Mouse (Mus musculus): ENCODE results near the gene Atrn. TPM values are rescaled to one million over a fixed set of nuclear protein-coding genes. Genes with fewer than 3 reads are reported as not detected.

Gene Atrn
- total and polyA plus RNA-seq, 2 experiments from 2014 or later: 11.4 to 80.3 TPM

DNA sequence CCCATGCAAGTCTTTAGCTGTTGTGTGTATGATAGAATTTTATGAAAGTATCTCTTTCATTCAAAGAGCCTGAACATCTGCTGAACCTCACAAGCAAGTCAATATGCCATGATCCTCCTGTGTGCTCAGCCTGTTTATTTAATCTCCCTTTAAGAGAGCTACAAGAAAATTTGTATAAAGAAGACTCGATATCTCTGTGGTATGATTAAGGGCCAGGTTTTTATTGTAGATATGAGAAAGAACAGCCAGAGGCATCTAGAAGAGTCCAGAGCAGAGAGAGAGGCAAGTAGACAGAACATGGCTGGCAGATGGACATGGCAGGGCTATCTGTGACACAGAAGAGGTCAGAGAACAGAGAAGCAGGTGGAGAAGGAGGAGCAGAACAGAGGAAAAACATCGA, 139.7 kb downstream of the Atrn start:
- ATAC-seq (no peak), DNase-seq (no peak)
- H3K4me1 ChIP-seq (ENCODE audit: insufficient read depth): peaks cover under 1% of the 10 kb centered on the region; the same call in 1 of the 2 replicates
- H3K9me3 ChIP-seq (ENCODE audit: low read length): no peaks in the 10 kb centered on the region
- no peak for TF ChIP-seq CTCF (IDR thresholded peaks at IDR 0.05; ENCODE audit: low read depth)
- H3K36me3 ChIP-seq (ENCODE audit: insufficient read depth): no peaks in the 10 kb centered on the region
- no peak overlapping the region for H3K27ac ChIP-seq (ENCODE audit: low read depth, low read length)
- 80% methylated on average over 2 of the region's 2 CpGs for WGBS
- no peak overlapping the region for H3K4me3 ChIP-seq (ENCODE audit: low read depth, low read length)
- H3K9ac ChIP-seq: no peak overlapping the region
- 0 out of 2 replicates have a peak, but pooled peaks cover 3% of the 10 kb centered on the region for H3K27me3 ChIP-seq (ENCODE audit: insufficient read depth, low read length)
- no peak overlapping the region for H3K4me2 ChIP-seq (ENCODE audit: low read depth)

DNA sequence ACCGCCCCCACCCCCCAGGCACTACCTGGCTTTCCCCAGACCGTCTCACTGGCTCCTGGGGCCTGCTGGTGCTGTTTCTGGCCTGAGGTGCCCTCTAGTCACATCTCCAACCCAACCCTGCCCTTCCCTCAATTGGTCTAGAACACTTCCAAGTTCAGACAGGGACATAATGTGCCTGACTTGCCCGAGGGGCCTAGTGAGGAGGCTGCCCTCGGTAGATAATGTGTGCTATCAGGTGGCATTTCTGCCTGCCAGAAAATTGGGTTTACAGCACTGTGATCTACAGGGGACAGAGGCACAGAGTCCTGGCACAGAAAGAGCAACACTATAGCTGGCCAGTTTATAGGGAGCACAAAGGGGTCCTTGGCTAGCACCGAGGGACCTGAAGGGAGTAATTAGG, 145.7 kb downstream of the Atrn start:
- no peak overlapping the region for H3K4me3 ChIP-seq (ENCODE audit: low read depth, low read length)
- peaks cover 6% of the 10 kb centered on the region; the same call in 1 of the 2 replicates for H3K4me1 ChIP-seq (ENCODE audit: insufficient read depth)
- no peak overlapping the region for H3K4me2 ChIP-seq (ENCODE audit: low read depth)
- no peak overlapping the region for H3K27ac ChIP-seq (ENCODE audit: low read depth, low read length)
- DNase-seq (no peak), ATAC-seq (no peak)
- no peaks in the 10 kb centered on the region for H3K36me3 ChIP-seq (ENCODE audit: insufficient read depth)
- H3K9ac ChIP-seq: no peak overlapping the region
- H3K27me3 ChIP-seq (ENCODE audit: insufficient read depth, low read length): peaks cover 44% of the 10 kb centered on the region
- no peak for TF ChIP-seq CTCF (IDR thresholded peaks at IDR 0.05; ENCODE audit: low read depth)
- WGBS: 70% methylated on average over 5 of the region's 5 CpGs
- no peaks in the 10 kb centered on the region for H3K9me3 ChIP-seq (ENCODE audit: low read length)

DNA sequence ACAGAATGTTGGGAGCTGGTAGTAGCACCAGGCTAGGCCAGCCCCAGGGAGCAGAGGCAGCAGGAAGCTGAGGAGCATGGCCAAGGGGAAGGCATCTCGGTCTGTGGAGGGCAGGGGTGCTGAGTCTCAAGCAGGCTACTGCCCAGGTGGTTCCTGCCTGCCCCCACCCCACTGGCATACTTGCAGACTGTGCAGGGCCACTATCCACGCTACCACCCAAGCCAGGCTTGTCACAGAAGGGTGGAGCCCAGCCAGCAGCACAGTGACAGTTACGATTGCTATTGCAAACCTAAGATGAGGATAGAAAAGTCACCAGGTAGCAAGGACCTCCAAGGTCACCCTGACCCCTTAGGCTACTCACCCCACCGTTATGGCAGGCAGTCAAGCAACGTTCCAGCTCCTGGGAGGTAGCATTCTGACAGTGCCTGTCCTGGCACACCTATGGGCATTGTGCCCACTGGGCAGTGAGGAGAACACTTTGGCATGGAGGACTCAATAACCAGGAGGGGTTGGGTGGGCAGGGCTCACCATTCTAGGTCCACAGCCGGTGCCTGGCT, 146.6 kb downstream of the Atrn start:
- DNase-seq: no peak

DNA sequence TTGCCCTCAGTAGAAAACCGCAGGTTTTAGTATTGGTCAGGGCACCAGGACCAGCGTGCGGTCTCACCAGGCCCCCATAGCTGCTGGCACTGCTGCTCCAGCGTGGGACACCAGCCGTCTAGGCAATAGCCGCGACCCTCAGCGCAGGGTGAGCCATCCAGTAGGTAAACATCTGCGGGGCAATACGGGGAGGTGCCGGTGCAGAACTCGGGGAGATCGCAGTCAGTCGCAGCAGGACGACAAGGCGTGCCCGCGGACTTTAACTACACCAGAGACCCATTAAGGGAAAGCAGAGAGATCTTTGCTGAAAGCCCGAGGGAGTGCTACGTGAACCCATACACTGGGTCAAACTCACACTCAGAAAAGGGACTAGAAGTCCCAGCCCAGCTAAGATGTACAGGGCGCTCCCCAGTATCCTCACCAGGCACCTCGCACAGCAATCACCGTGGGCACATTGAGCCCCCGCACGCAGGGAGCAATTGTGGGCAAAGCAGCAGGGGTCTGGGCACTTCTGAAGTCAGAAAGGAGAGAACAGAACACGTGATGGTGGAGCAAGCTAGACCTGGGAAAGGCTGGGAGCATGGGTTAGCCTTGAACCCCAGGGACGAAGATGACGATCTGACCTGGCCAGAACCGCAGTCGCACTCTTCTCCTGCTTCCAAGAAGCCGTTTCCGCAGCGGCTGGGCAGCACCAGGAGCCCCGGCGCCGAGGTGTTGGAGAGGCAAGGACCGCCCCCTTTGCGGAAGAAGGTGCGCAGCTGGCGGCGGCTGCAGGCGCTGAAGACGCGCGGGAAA, 147.8 kb downstream of the Atrn start:
- no peak for TF ChIP-seq CTCF (IDR thresholded peaks at IDR 0.05; ENCODE audit: low read depth)
- ATAC-seq (peak; percentile 14), DNase-seq (no peak)
- Histone ChIP-seq H3K27me3 (ENCODE audit: insufficient read depth, low read length) (peaks cover 44% of the 10 kb centered on the region), H3K4me1 (ENCODE audit: insufficient read depth) (peaks cover 6% of the 10 kb centered on the region; the same call in 1 of the 2 replicates), H3K4me2 (ENCODE audit: low read depth) (peak overlapping the region; percentile 46), H3K27ac (ENCODE audit: low read depth, low read length) (no peak overlapping the region), H3K4me3 (ENCODE audit: low read depth, low read length) (peak overlapping the region; percentile 30), H3K9ac (peak overlapping the region; percentile 31; the same call in 1 of the 2 replicates), H3K9me3 (ENCODE audit: low read length) (no peaks in the 10 kb centered on the region), H3K36me3 (ENCODE audit: insufficient read depth) (no peaks in the 10 kb centered on the region)
- WGBS: 3% methylated on average over 45 of the region's 45 CpGs

More for the DNA sequence above, 146.6 kb downstream of the Atrn start:
- Histone ChIP-seq H3K9ac (no peak overlapping the region), H3K4me1 (ENCODE audit: insufficient read depth) (peaks cover 6% of the 10 kb centered on the region; the same call in 1 of the 2 replicates), H3K36me3 (ENCODE audit: insufficient read depth) (no peaks in the 10 kb centered on the region), H3K4me2 (ENCODE audit: low read depth) (no peak overlapping the region), H3K27ac (ENCODE audit: low read depth, low read length) (no peak overlapping the region), H3K9me3 (ENCODE audit: low read length) (no peaks in the 10 kb centered on the region), H3K4me3 (ENCODE audit: low read depth, low read length) (no peak overlapping the region), H3K27me3 (ENCODE audit: insufficient read depth, low read length) (peaks cover 44% of the 10 kb centered on the region)
- ATAC-seq: no peak
- no peak for TF ChIP-seq CTCF (IDR thresholded peaks at IDR 0.05; ENCODE audit: low read depth)
- WGBS: 73% methylated on average over 6 of the region's 6 CpGs

DNA sequence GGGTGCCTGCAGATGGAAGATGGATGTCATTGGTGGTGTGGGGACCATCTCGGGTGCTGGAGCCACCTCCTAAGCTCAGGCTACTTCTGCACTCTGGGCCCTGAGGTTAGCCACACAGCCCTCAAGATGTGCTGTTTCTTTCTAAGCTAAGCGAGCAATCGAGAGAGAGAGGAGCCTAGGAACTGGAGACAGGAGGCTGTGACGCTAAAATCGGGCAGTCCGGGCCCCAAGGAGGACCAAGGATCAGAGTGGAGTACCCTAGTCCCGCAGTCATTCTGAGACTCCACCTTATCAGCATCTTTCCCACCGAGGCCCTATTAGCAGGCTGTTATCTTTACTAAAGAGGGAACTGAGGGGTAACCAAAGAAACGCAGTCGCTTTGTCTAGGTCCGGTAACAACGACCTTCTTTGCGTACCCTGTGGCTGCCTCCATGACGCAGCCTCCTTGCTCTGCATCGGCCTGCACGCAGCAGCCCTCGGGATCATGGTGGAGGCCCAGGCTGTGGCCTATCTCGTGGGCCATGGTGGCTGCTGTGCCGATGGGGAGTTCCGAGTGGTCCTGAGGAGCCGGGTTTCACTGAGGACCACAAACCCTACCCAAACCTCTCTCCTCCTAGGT, 148.5 kb downstream of the Atrn start:
- peak overlapping the region; percentile 30 for H3K4me3 ChIP-seq (ENCODE audit: low read depth, low read length)
- 2% methylated on average over 21 of the region's 21 CpGs for WGBS
- ATAC-seq (peak; percentile 30; the same call in 1 of the 2 replicates), DNase-seq (no peak)
- H3K9ac ChIP-seq: peak overlapping the region; percentile 31
- no peaks in the 10 kb centered on the region for H3K9me3 ChIP-seq (ENCODE audit: low read length)
- no peaks in the 10 kb centered on the region for H3K36me3 ChIP-seq (ENCODE audit: insufficient read depth)
- TF ChIP-seq CTCF (IDR thresholded peaks at IDR 0.05; ENCODE audit: low read depth): no peak
- H3K4me2 ChIP-seq (ENCODE audit: low read depth): peak overlapping the region; percentile 46
- H3K27ac ChIP-seq (ENCODE audit: low read depth, low read length): no peak overlapping the region
- H3K27me3 ChIP-seq (ENCODE audit: insufficient read depth, low read length): peaks cover 44% of the 10 kb centered on the region
- peaks cover 6% of the 10 kb centered on the region; the same call in 1 of the 2 replicates for H3K4me1 ChIP-seq (ENCODE audit: insufficient read depth)

DNA sequence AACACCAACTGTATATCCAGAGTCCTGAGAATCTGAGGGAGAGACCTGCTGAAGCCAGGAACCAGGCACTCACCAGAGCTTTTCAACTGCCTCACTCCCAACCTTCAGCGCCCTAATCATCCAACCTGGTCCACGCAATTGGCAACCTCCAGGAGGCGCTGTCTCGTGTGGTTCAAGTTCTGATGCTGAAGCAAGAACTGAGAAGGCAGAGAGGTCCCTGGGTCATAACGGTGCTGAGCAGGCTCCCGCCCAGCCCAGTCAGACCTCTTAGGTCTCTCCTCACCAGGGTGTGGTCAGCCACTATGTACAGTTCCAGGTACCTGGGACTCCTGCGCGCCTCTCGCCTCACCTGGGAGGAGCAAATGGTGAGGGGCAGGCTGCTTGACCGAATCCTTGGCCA, 149.3 kb downstream of the Atrn start:
- Histone ChIP-seq H3K27me3 (ENCODE audit: insufficient read depth, low read length) (peaks cover 44% of the 10 kb centered on the region), H3K9ac (no peak overlapping the region), H3K4me1 (ENCODE audit: insufficient read depth) (peaks cover 6% of the 10 kb centered on the region; the same call in 1 of the 2 replicates), H3K9me3 (ENCODE audit: low read length) (no peaks in the 10 kb centered on the region), H3K36me3 (ENCODE audit: insufficient read depth) (no peaks in the 10 kb centered on the region), H3K27ac (ENCODE audit: low read depth, low read length) (no peak overlapping the region), H3K4me3 (ENCODE audit: low read depth, low read length) (no peak overlapping the region), H3K4me2 (ENCODE audit: low read depth) (no peak overlapping the region)
- WGBS: 5% methylated on average over 10 of the region's 10 CpGs
- peak; percentile 74 for TF ChIP-seq CTCF (IDR thresholded peaks at IDR 0.05; ENCODE audit: low read depth)
- peak; percentile 53 for DNase-seq
- peak; percentile 43 for ATAC-seq
